Mouse (Mus musculus): ENCODE results near the gene Ubiad1. TPM values are rescaled to one million over a fixed set of nuclear protein-coding genes. Genes with fewer than 3 reads are reported as not detected.
A peak's percentile ranks its signal among the peaks of the same experiment; 100 is the strongest.

The Ubiad1 gene
- polyA plus RNA-seq (2016; fragmentation: Nextera tagmentation; extraction: Ambion mirVana): 25.0 and 25.8 TPM in 2 replicates

DNA sequence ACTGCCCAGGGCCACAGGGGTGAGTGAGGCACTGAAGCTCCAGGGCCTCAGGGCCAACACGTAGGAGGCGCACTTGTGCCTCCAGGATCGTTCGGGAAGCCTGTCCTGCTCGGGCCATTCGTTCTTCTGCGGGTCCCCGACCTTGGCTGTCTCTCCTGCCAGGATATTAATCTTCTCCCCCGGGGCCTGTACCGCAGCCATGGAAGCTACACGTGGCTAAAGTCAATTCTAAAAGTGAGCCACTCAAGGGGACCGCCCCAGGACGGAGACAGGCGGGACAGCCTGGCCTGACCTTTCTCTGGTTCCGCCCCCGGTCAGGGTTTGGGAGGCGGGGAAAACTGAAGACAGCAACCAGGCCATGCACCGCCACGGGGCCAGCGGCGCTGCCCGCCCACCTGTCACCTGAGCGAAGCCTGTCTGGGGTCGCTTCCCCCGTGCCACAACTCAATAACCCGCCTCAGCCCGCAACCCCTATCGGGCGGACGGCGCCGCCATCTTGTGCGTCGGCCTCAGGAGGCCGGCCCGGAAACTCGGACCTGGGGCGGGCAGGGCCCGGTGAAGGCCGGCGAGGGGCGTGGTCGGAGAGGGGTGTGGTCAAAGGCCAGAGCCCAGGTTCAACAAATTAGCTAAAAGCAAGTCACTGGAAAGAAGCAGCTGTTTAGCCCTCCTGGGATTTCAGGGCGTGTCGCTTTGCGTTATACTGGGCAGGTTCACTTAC is at the start of gene Ubiad1:
Ubiad1 (minus strand) TSS at position 522 of the 718 bp plus-strand sequence.
- peak; percentile 89 for DNase-seq (ENCODE audit: low spot score)
- no peaks in the 10 kb centered on the region for H3K27me3 ChIP-seq (ENCODE audit: insufficient read depth, poor library complexity, severe bottlenecking)
- H3K27ac ChIP-seq: peak within 1 kb of the TSS; percentile 90
- H3K4me1 ChIP-seq (replicated peaks): peaks cover 39% of the 10 kb centered on the region
- WGBS: under 1% methylated on average over 46 of the region's 46 CpGs
- peak within 1 kb of the TSS; percentile 92 for H3K4me3 ChIP-seq
- 0 out of 2 replicates have a peak, but pooled peaks cover 18% of the 10 kb centered on the region for H3K36me3 ChIP-seq
- no peaks in the 10 kb centered on the region for H3K9me3 ChIP-seq

DNA sequence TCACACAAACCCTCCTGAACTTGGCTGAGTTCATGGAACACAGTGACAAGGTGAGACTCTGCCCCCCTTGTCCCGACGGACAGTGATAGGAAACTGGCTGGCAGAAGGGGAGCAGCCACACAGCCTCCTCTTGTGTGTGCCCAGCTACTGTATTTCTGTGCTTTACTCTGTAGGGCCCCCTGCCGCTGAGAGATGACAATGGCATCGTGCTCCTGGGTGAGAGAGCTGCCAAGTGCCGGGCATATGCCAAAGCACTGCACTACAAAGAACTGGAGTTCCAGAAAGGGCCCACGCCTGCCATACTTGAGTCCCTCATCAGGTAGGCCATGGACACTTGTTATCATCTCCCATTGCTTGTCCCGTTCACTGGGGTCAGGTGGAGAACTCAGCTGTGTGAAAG is 46.9 kb upstream of the Ubiad1 start:
- 91% methylated on average over 7 of the region's 7 CpGs for WGBS
- no peak overlapping the region for H3K27ac ChIP-seq
- H3K4me3 ChIP-seq: no peak overlapping the region
- peaks cover 96% of the 10 kb centered on the region for H3K36me3 ChIP-seq
- DNase-seq (ENCODE audit: low spot score): no peak
- H3K9me3 ChIP-seq: no peaks in the 10 kb centered on the region
- no peaks in the 10 kb centered on the region for H3K27me3 ChIP-seq (ENCODE audit: insufficient read depth, poor library complexity, severe bottlenecking)
- 0 out of 2 replicates have a peak, but pooled peaks cover 4% of the 10 kb centered on the region for H3K4me1 ChIP-seq (replicated peaks)

DNA sequence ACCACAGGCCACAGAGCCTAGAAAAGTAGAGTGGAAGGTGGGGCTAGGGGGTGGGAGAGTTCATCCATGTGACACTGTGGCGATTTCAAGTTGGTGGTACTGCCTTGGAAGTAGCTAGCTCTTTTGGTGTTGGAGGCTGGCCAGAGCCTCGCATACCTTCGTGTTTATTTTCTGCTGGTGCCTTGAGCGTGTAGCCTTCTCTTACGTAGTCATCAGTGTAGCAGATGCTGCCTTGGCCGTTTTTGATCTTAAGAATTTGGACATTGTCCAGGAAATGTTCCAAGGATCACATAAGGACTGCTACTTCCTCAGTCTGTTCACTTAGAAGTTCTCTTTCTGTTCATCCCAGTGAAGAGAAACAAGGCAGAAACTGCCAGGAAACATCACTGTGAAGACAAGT is 45.9 kb upstream of the Ubiad1 start:
- Histone ChIP-seq H3K36me3 (peaks cover 96% of the 10 kb centered on the region), H3K27me3 (ENCODE audit: insufficient read depth, poor library complexity, severe bottlenecking) (no peaks in the 10 kb centered on the region), H3K4me1 (replicated peaks) (0 out of 2 replicates have a peak, but pooled peaks cover 4% of the 10 kb centered on the region), H3K4me3 (no peak overlapping the region), H3K9me3 (no peaks in the 10 kb centered on the region), H3K27ac (no peak overlapping the region)
- DNase-seq (ENCODE audit: low spot score): no peak
- WGBS: 89% methylated on average over 6 of the region's 6 CpGs

DNA sequence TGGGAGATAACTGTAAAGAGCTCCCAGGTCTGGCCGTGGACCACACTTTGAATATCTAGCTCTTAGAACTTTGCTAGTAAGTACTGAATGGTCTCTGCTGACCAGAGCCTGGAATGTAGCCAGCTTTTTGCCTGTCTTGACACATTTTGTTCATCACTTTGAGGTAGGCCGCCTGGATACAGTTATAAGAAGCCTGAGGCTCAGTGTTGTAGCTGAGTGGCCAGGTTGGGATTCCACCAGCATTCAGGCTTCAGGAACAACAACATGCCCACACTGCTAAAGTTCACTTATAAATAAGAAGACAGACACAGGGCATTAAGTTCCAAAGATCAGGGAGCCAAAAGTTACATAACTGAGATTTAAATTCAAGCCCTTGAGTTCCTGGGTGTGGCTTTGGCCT is 43.3 kb upstream of the Ubiad1 start:
- no peak for DNase-seq (ENCODE audit: low spot score)
- no peaks in the 10 kb centered on the region for H3K4me1 ChIP-seq (replicated peaks)
- WGBS: 78% methylated on average over 2 of the region's 2 CpGs
- no peaks in the 10 kb centered on the region for H3K27me3 ChIP-seq (ENCODE audit: insufficient read depth, poor library complexity, severe bottlenecking)
- H3K36me3 ChIP-seq: peaks cover 99% of the 10 kb centered on the region
- H3K27ac ChIP-seq: no peak overlapping the region
- H3K9me3 ChIP-seq: no peaks in the 10 kb centered on the region
- H3K4me3 ChIP-seq: no peak overlapping the region

DNA sequence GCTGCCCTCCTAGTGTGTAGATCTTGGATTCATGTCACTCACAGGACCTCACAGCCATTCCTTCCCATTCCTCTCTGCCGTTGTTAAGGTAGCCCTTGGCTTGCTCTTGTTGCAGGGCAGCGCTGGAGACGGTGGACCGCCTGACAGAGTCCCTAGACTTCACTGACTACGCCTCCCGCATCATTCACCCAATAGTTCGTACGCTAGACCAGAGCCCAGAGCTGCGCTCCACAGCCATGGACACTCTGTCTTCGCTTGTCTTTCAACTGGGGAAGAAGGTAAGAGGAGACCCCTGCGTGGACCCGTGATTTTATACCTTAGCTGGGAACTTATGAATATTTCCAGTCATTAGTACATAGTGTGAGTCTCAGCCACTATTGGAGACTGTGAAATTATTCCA is 39.9 kb upstream of the Ubiad1 start:
- DNase-seq (ENCODE audit: low spot score): no peak

DNA sequence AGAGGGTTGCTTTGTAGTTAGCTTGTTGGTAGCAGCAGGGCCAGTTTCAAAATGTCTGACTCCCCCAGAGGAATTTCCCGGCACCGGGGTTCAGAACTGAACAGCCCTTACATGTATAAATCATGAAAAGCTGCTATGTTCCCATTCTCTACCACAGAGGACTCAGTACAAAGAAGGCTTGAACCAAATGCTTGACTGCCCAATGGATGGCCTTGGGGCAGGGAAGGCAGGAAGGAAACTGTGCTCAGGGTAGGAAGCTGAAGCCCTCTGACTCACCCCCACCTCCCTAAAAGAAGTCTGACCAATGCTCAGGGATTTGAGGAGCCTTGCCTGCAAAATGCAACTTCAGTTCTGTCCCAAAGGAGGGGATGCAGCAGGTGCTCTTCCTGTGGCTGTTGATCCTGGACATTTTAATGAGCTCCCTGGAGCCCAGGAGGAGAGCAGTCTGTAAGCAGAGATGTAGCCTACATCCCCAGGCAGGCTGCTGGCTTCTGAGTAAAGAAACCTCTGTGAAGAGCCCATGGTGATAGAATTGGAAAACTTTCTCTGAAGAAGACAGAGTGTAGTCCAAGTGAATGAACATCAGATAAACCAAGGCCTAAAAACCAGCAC is 37.1 kb upstream of the Ubiad1 start:
- WGBS: 85% methylated on average over 2 of the region's 2 CpGs
- peaks cover 100% of the 10 kb centered on the region for H3K36me3 ChIP-seq
- H3K4me1 ChIP-seq (replicated peaks): no peaks in the 10 kb centered on the region
- no peaks in the 10 kb centered on the region for H3K9me3 ChIP-seq
- H3K4me3 ChIP-seq: no peak overlapping the region
- DNase-seq (ENCODE audit: low spot score): no peak
- H3K27me3 ChIP-seq (ENCODE audit: insufficient read depth, poor library complexity, severe bottlenecking): no peaks in the 10 kb centered on the region
- no peak overlapping the region for H3K27ac ChIP-seq

More for the DNA sequence above, 39.9 kb upstream of the Ubiad1 start:
- peaks cover 99% of the 10 kb centered on the region for H3K36me3 ChIP-seq
- H3K4me1 ChIP-seq (replicated peaks): no peaks in the 10 kb centered on the region
- H3K4me3 ChIP-seq: no peak overlapping the region
- H3K27me3 ChIP-seq (ENCODE audit: insufficient read depth, poor library complexity, severe bottlenecking): no peaks in the 10 kb centered on the region
- H3K9me3 ChIP-seq: no peaks in the 10 kb centered on the region
- no peak overlapping the region for H3K27ac ChIP-seq
- 96% methylated on average over 12 of the region's 12 CpGs for WGBS

DNA sequence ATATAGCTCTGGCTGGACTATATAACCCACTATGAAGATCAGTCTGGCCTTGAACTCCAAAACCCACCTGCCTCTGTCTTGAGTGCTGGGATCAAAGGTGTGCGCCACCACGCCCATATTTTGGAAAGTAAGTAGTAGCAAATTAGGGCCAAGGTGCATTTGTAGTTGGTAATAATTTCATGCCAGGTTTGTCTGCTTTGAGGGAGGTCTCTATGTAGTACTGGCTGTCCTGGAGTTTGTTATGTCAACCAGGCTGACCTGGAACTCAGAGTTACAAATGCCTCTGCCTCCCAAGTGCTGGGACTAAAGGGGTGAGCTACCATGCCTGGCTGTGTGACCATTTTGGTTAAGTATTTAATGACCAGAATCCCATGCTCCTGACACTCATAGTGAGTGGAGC is 35.7 kb upstream of the Ubiad1 start:
- no peaks in the 10 kb centered on the region for H3K27me3 ChIP-seq (ENCODE audit: insufficient read depth, poor library complexity, severe bottlenecking)
- no peaks in the 10 kb centered on the region for H3K9me3 ChIP-seq
- H3K27ac ChIP-seq: no peak overlapping the region
- WGBS: 97% methylated on average over 2 of the region's 2 CpGs
- H3K4me1 ChIP-seq (replicated peaks): no peaks in the 10 kb centered on the region
- H3K4me3 ChIP-seq: no peak overlapping the region
- peaks cover 100% of the 10 kb centered on the region for H3K36me3 ChIP-seq
- DNase-seq (ENCODE audit: low spot score): no peak

DNA sequence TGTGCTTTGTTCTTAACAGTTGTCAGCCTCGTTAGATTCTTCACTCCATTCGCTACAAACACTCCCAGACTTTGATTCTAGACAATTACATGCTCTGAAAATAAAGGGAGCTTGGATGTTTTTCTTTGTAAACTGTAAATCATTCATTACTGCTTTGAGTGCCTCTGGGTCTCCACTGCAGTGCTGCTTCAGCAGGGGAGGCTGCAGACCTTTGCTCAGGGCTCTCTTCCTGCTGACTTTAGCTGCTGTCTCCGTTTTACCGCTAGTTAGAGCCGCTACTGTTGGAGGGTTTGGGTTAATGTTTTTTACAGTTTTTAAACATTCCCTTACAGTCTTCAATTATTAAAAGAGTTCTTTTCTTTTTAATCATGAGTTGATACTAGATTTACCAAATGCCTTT is 28.9 kb upstream of the Ubiad1 start:
- DNase-seq (ENCODE audit: low spot score): no peak
- H3K36me3 ChIP-seq: peaks cover 100% of the 10 kb centered on the region
- H3K27ac ChIP-seq: no peak overlapping the region
- peaks cover 20% of the 10 kb centered on the region for H3K4me1 ChIP-seq (replicated peaks)
- H3K27me3 ChIP-seq (ENCODE audit: insufficient read depth, poor library complexity, severe bottlenecking): no peaks in the 10 kb centered on the region
- H3K9me3 ChIP-seq: no peaks in the 10 kb centered on the region
- H3K4me3 ChIP-seq: no peak overlapping the region
- 93% methylated on average over 5 of the region's 5 CpGs for WGBS

DNA sequence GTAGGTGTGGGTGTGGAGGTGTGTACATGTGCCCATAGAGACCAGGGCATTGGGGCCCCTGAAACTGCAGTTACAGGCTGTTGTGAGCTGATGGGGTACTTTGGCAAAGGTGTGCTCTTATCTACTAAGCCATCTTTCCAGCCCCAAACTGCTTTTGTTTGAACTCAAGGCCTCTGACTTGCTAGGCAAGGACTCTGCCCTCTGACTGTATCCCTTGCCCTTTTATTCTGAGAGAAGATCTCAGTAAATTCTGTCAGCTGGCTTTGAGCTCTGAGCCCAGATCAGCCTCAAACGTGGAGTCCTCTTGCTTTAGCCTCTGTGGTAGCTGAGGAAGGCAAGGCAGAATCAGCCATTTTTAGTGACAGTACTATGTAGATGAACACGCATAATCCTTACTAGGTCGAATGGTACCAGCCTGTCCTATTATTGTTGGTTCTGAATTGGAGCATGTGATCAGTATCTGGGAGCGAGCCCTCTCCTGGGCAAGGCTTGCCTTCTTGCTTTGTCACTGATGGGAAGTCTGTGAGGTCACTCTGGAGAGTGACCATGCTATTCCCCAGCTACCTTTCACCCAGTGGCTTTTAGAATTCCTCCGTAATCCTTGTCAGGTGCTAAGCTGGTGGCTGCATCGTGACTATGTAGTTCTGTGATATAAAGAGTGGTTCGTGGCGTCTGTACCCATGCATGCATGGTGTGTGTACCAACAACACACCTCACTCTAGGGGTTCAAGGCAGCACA is 28.0 kb upstream of the Ubiad1 start:
- Histone ChIP-seq H3K4me1 (replicated peaks) (peaks cover 20% of the 10 kb centered on the region), H3K4me3 (no peak overlapping the region), H3K9me3 (no peaks in the 10 kb centered on the region), H3K27me3 (ENCODE audit: insufficient read depth, poor library complexity, severe bottlenecking) (no peaks in the 10 kb centered on the region), H3K36me3 (peaks cover 100% of the 10 kb centered on the region), H3K27ac (no peak overlapping the region)
- 94% methylated on average over 8 of the region's 8 CpGs for WGBS
- DNase-seq (ENCODE audit: low spot score): no peak

DNA sequence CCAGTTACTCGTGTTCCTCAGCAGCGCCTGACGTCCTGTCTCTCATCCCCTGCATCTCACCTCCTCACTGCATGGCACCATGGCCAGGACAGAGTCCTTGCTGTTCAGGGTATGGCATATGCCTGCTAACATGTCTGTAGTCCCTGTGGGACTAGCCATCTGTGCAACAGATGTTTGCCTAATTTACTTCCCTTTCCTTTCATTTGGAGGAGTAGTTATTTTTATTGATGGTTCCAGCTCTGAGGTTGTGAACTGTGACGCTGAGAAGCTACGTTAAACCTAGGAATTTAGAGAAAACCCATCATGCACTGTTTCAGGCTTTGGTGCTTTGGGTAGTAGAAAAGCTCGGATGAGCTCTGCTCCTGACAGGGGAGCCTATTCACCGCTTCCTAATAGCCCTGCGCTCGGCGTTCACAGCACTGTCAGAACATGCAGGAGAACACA is 26.8 kb upstream of the Ubiad1 start:
- Histone ChIP-seq H3K4me3 (no peak overlapping the region), H3K27ac (peak overlapping the region; percentile 45; the same call in 1 of the 2 replicates), H3K36me3 (peaks cover 100% of the 10 kb centered on the region), H3K27me3 (ENCODE audit: insufficient read depth, poor library complexity, severe bottlenecking) (no peaks in the 10 kb centered on the region), H3K4me1 (replicated peaks) (peaks cover 20% of the 10 kb centered on the region), H3K9me3 (no peaks in the 10 kb centered on the region)
- DNase-seq (ENCODE audit: low spot score): peak; percentile 20
- 77% methylated on average over 10 of the region's 10 CpGs for WGBS

DNA sequence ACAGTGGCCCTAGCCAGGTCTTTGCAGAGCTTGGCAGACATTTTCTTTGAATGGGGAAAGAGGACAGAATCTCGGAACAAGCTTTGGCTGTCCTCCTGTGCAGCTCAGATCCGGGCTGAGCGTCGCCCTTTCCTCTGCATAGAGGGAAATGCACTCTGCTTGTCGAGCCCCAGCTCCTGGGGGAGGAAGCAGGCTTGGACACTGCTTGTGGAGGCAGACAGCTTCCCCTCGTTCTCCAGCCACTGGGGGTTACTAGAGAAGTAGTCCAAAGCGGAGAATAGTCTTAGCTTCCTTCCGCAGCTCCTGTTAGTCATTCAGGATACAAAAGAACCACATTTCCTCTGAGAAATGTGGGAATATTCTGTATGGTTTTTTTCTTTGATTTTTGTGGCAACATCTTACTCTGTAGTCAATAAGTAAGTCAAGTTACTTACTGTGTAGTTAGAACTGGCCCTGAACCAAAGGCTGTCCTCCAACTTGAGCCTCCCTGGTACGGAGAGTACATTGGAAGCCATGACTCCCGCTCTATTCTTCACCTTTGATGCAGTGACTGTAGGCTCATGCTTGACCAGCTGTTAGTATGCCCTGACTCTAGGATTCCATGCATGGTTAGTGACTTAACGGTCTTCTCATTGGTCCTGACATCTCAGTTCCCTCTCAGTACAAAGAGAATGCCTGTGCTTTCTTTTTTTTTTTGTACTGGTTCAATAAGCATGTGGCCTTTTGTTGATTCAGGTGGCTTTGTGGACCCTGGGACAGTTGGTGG is 25.1 kb upstream of the Ubiad1 start:
- Histone ChIP-seq H3K27me3 (ENCODE audit: insufficient read depth, poor library complexity, severe bottlenecking) (no peaks in the 10 kb centered on the region), H3K4me3 (no peak overlapping the region), H3K27ac (0 out of 2 replicates have a peak overlapping the region, but pooled peaks have one; percentile 50), H3K9me3 (no peaks in the 10 kb centered on the region), H3K36me3 (peaks cover 100% of the 10 kb centered on the region), H3K4me1 (replicated peaks) (peaks cover 20% of the 10 kb centered on the region)
- WGBS: 89% methylated on average over 11 of the region's 11 CpGs
- DNase-seq (ENCODE audit: low spot score): no peak

DNA sequence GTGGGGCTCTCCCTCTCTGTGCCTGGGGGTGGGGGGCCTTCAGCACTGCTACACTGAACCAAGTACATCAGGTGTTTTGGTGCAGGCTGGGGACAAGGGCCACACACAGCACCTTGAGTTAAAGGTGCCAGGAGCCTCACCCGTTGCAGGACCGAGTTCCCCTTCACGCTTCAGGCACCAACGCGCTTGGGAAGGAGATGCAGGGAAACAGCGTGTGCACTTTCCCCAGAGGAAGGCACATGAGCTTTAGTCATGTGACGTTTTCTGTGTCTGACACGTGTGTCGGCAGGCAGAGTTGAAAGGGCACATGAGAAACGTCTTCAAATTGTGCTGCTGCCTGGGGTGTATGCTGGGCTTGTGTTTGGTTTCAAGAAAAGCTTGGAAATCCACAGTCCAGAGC is 23.8 kb upstream of the Ubiad1 start:
- Histone ChIP-seq H3K4me1 (replicated peaks) (peaks cover 20% of the 10 kb centered on the region), H3K36me3 (peaks cover 100% of the 10 kb centered on the region), H3K27ac (no peak overlapping the region), H3K4me3 (no peak overlapping the region), H3K9me3 (no peaks in the 10 kb centered on the region), H3K27me3 (ENCODE audit: insufficient read depth, poor library complexity, severe bottlenecking) (no peaks in the 10 kb centered on the region)
- no peak for DNase-seq (ENCODE audit: low spot score)
- 88% methylated on average over 10 of the region's 10 CpGs for WGBS

Data from hindbrain, embryonic 10.5 days (tissue).